Mouse (Mus musculus): ENCODE measurements at regions not wholly inside any gene's neighbourhood (a gene's known extent, or its start where the extent isn't known, plus 50 kb on each side); places are given as distances from the start of the nearest gene placed in this dataset.

DNA sequence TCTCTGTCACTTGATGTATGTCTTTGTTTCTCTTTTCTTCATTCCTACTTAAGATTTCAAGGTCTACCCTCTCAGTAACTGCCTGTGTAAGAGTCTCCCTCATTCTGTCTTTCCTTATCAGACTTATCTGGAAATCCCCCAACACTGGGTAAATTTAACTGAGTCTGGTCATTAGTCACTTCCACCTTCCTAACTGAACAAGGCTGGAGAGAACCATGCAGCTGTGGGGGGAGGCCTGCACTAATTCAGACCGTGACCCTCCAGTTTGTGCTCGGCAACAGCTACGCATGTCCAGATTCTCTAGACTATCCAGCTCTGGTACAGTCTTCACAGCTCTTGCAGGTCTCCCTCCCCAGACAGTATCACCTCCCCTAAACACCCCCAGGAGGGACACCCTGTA lies 103.3 kb downstream of the Prox1 start:
- Histone ChIP-seq H3K4me1 (ENCODE audit: control insufficient read depth, insufficient read depth, low read length) (no peaks in the 10 kb centered on the region), H3K4me3 (replicated peaks; ENCODE audit: extremely low read depth, low read depth, low read length) (no peak overlapping the region)
- no peak for TF ChIP-seq POLR2A (IDR thresholded peaks at IDR 0.05; ENCODE audit: borderline replicate concordance, extremely low read depth, low read depth, low read length)
- no peak for TF ChIP-seq CTCF (IDR thresholded peaks at IDR 0.05; ENCODE audit: insufficient read depth, low read length)
- DNase-seq = no peak
- WGBS = 60% methylated on average over 3 of the region's 3 CpGs

- TF ChIP-seq CTCF (IDR thresholded peaks at IDR 0.05; ENCODE audit: insufficient read depth, low read length) (no peak), POLR2A (IDR thresholded peaks at IDR 0.05; ENCODE audit: borderline replicate concordance, extremely low read depth, low read depth, low read length) (no peak)
- no peak overlapping the region for H3K4me3 ChIP-seq (replicated peaks; ENCODE audit: extremely low read depth, low read depth, low read length)
- H3K4me1 ChIP-seq (ENCODE audit: control insufficient read depth, insufficient read depth, low read length) = no peaks in the 10 kb centered on the region
- no peak for DNase-seq
- WGBS = 60% methylated on average over 9 of the region's 9 CpGs
Measured at GRCm38 (mm10) chr1:190066426-190066825, 104.1 kb downstream of the Prox1 start.

DNA sequence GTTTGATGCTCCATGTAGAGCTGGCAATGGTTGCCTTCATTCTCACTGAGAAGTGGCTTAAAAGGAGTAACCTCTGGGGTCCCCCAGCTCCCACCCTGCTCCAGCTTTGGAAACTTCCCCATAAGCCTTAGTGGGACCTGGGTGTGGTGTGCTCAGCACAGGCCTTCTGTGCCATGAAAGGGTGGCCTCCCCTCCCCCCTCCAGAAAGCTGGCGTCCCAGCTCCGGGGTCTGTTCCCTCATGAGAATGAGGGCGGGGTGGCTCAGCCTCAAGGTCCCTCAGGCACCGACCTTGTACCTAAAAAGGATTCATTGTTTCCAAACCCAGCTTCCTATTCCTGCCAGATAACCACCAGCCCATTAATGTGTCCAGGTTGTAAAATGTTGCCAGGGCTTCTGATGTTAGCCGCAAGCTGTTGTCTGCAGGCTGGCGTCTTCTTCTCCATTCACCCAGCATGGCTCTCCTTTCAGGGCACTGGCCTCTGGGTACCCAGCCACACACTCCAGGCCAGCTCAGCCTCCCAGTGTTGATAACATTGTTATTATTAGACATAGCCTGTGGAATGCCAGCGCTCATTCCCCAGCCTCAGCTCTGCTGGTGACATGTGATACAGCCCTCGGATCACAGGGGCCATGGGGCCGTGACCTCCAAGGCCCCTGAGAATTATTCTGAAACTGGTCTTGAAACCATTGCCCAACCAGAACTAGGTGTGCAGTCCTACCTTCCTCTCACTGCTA lies 108.8 kb downstream of the Prox1 start:
- TF ChIP-seq CTCF (IDR thresholded peaks at IDR 0.05; ENCODE audit: insufficient read depth, low read length) (no peak), POLR2A (IDR thresholded peaks at IDR 0.05; ENCODE audit: borderline replicate concordance, extremely low read depth, low read depth, low read length) (no peak)
- 46% methylated on average over 9 of the region's 9 CpGs for WGBS
- H3K4me3 ChIP-seq (replicated peaks; ENCODE audit: extremely low read depth, low read depth, low read length) = no peak overlapping the region
- no peak for DNase-seq
- H3K4me1 ChIP-seq (ENCODE audit: control insufficient read depth, insufficient read depth, low read length) = no peaks in the 10 kb centered on the region

- no peak for TF ChIP-seq POLR2A (IDR thresholded peaks at IDR 0.05; ENCODE audit: borderline replicate concordance, extremely low read depth, low read depth, low read length)
- 43% methylated on average over 3 of the region's 3 CpGs for WGBS
Measured at GRCm38 (mm10) chr1:190059025-190059424, 111.5 kb downstream of the Prox1 start.

GRCm38 (mm10) chr1:190056931-190057330 lies 113.6 kb downstream of the Prox1 start:
- TF ChIP-seq POLR2A (IDR thresholded peaks at IDR 0.05; ENCODE audit: borderline replicate concordance, extremely low read depth, low read depth, low read length) (no peak), CTCF (IDR thresholded peaks at IDR 0.05; ENCODE audit: insufficient read depth, low read length) (no peak)
- Histone ChIP-seq H3K4me3 (replicated peaks; ENCODE audit: extremely low read depth, low read depth, low read length) (no peak overlapping the region), H3K4me1 (ENCODE audit: control insufficient read depth, insufficient read depth, low read length) (no peaks in the 10 kb centered on the region)
- WGBS = 60% methylated on average over 2 of the region's 2 CpGs
- DNase-seq = no peak

More at GRCm38 (mm10) chr1:190059025-190059424, 111.5 kb downstream of the Prox1 start:
- H3K4me1 ChIP-seq (ENCODE audit: control insufficient read depth, insufficient read depth, low read length) = no peaks in the 10 kb centered on the region
- H3K4me3 ChIP-seq (replicated peaks; ENCODE audit: extremely low read depth, low read depth, low read length) = no peak overlapping the region
- DNase-seq = no peak

GRCm38 (mm10) chr1:190051903-190052302 lies 118.6 kb downstream of the Prox1 start:
- H3K4me3 ChIP-seq (replicated peaks; ENCODE audit: extremely low read depth, low read depth, low read length) = no peak overlapping the region
- DNase-seq = no peak
- no peaks in the 10 kb centered on the region for H3K4me1 ChIP-seq (ENCODE audit: control insufficient read depth, insufficient read depth, low read length)
- TF ChIP-seq CTCF (IDR thresholded peaks at IDR 0.05; ENCODE audit: insufficient read depth, low read length) (no peak), POLR2A (IDR thresholded peaks at IDR 0.05; ENCODE audit: borderline replicate concordance, extremely low read depth, low read depth, low read length) (no peak)
- 91% methylated on average over 2 of the region's 2 CpGs for WGBS

DNA sequence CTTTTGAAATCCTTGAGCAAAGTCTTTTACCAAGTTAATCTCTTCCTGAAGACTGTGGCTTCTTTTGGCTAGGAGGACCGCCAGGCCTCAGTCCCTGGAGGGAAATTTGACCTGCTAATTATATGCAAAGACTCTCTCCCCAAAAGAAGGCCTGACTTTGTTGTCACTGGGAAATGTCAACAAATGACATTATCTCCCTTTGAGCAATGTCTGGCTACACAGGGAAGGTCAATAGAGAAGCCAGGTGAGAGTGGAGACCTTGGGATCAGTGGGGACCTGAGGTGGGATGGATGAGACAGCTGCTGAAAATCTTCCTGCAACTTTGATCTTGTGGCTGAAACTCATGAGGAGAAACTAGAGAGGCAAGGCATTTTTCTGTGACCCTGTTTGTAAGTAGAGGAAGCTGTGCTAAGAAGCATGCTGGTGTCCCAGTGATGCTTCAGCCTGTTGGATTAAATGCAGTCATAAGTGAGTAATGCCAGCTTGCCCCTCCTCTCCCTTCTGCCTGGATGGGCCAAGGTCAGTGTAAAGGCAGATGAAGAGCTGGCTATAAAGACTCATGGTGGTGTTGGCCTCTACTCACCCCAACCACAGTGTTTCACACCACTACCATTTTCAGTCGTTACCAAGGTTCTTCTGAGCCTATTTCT lies 121.9 kb downstream of the Prox1 start:
- 68% methylated on average over 2 of the region's 2 CpGs for WGBS
- TF ChIP-seq POLR2A (IDR thresholded peaks at IDR 0.05; ENCODE audit: borderline replicate concordance, extremely low read depth, low read depth, low read length) (no peak), CTCF (IDR thresholded peaks at IDR 0.05; ENCODE audit: insufficient read depth, low read length) (no peak)
- no peak for DNase-seq
- no peak overlapping the region for H3K4me3 ChIP-seq (replicated peaks; ENCODE audit: extremely low read depth, low read depth, low read length)
- no peaks in the 10 kb centered on the region for H3K4me1 ChIP-seq (ENCODE audit: control insufficient read depth, insufficient read depth, low read length)

DNA sequence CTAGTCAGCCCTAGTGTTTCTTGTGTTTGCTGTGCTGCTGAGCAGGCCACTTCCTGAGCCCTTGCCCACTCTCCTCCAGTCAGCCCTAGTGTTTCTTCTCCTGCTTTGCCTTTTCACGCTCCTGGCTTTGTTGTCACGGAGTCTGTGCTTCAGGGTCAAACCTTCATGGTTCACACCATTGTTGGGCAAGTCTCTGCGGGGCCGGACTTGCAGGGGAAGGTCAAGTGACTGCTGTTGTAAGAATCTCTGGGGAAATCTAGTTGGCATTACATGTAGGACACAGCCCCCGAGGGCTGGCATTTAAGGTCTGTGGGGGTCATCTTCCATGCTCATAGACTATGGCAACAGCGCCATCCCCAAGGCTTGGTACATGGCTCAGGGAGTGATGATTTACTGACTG lies 123.3 kb downstream of the Prox1 start:
- DNase-seq = no peak
- TF ChIP-seq POLR2A (IDR thresholded peaks at IDR 0.05; ENCODE audit: borderline replicate concordance, extremely low read depth, low read depth, low read length) (no peak), CTCF (IDR thresholded peaks at IDR 0.05; ENCODE audit: insufficient read depth, low read length) (no peak)
- 74% methylated on average over 6 of the region's 6 CpGs for WGBS
- Histone ChIP-seq H3K4me1 (ENCODE audit: control insufficient read depth, insufficient read depth, low read length) (no peaks in the 10 kb centered on the region), H3K4me3 (replicated peaks; ENCODE audit: extremely low read depth, low read depth, low read length) (no peak overlapping the region)

DNA sequence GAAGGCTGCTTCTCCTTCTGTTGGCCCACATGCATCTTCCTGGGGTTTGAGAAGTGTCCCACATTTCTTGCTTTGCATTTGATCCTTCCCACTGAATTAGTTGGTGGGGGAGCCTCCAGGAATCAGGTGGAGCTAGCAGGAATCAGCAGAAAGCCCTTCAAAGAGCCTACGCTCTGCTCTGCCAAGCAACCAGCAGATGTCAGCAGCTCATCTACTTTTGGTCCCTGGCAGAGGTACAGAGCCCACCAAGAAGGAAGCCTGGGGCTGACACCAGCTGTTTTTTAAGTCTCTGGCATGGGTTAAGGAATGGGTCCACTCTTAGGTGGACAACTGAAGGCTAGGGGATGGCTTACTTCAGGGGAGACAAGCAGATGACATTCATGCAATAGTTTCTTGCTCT lies 123.6 kb upstream of the Smyd2 start:
- Histone ChIP-seq H3K4me3 (replicated peaks; ENCODE audit: extremely low read depth, low read depth, low read length) (no peak overlapping the region), H3K4me1 (ENCODE audit: control insufficient read depth, insufficient read depth, low read length) (no peaks in the 10 kb centered on the region)
- no peak for TF ChIP-seq POLR2A (IDR thresholded peaks at IDR 0.05; ENCODE audit: borderline replicate concordance, extremely low read depth, low read depth, low read length)
- peak; percentile 31; the same call in 1 of the 2 replicates for TF ChIP-seq CTCF (IDR thresholded peaks at IDR 0.05; ENCODE audit: insufficient read depth, low read length)
- DNase-seq = no peak
- WGBS = 25% methylated on average over 1 of the region's 1 CpGs

- Histone ChIP-seq H3K4me3 (replicated peaks; ENCODE audit: extremely low read depth, low read depth, low read length) (no peak overlapping the region), H3K4me1 (ENCODE audit: control insufficient read depth, insufficient read depth, low read length) (no peaks in the 10 kb centered on the region)
- no peak for TF ChIP-seq POLR2A (IDR thresholded peaks at IDR 0.05; ENCODE audit: borderline replicate concordance, extremely low read depth, low read depth, low read length)
- no peak for TF ChIP-seq CTCF (IDR thresholded peaks at IDR 0.05; ENCODE audit: insufficient read depth, low read length)
- DNase-seq = no peak
- 48% methylated on average over 3 of the region's 3 CpGs for WGBS
Measured at GRCm38 (mm10) chr1:190044036-190044435, 121.9 kb upstream of the Smyd2 start.
